Mouse (Mus musculus) C2C12 (cell line): ENCODE data around the gene Cldn34b4. TPM values are rescaled to one million over a fixed set of nuclear protein-coding genes. Genes with fewer than 3 reads are reported as not detected.

Experiments
- H3K27me3 ChIP-seq: one replicate; pipeline ENCODE4 v1.6.1; 2011; ENCODE audit not compliant: control insufficient read depth, insufficient read depth, insufficient read length
- H3K36me3 ChIP-seq: one replicate; pipeline ENCODE4 v1.6.1; 2011; ENCODE audit not compliant: control insufficient read depth, insufficient read depth
- H3K4me3 ChIP-seq: one replicate; pipeline ENCODE4 v1.5.1; 2011; ENCODE audit warnings: mild to moderate bottlenecking, control low read depth; ENCODE audit not compliant: poor library complexity, insufficient read depth, severe bottlenecking
- H3K79me2 ChIP-seq: one replicate; pipeline ENCODE4 v1.6.1; 2011; ENCODE audit not compliant: control insufficient read depth, insufficient read depth
- H3K79me3 ChIP-seq: one replicate; pipeline ENCODE4 v1.6.1; 2011; ENCODE audit warnings: low read depth, control low read depth
- H3ac ChIP-seq: one replicate; pipeline ENCODE3; 2011; ENCODE audit warnings: low read depth; ENCODE audit not compliant: control insufficient read depth, insufficient read length
- CEBPB ChIP-seq: IDR thresholded peaks from one replicate; pipeline ENCODE4 v1.6.1; 2011; ENCODE audit warnings: low read depth, mild to moderate bottlenecking, control low read depth, moderate library complexity
- FOSL1 ChIP-seq: IDR thresholded peaks from one replicate; pipeline ENCODE4 v1.8.0; 2011; ENCODE audit warnings: mild to moderate bottlenecking, low read length; ENCODE audit not compliant: poor library complexity, insufficient read depth, severe bottlenecking
- MYOD1 ChIP-seq: IDR thresholded peaks from one replicate; pipeline ENCODE4 v1.6.1; 2011; ENCODE audit warnings: low read depth; ENCODE audit not compliant: control insufficient read depth, insufficient read length
- USF1 ChIP-seq: IDR thresholded peaks from one replicate; pipeline ENCODE4 v1.6.1; 2011; ENCODE audit warnings: low read depth, mild to moderate bottlenecking, control low read depth, moderate library complexity
- long read RNA-seq, 2 experiments: library from polyadenylated mRNA; unstranded; transcript quantifications; one replicate each; pipeline ENCODE4 v2.0.0; 2019 to 2020
- polyA plus RNA-seq: library from polyadenylated mRNA; unstranded; fragments of >200 nt; fragmentation: generic; extraction: Trizol; gene quantifications from one replicate; pipeline ENCODE4 v1.2.1, GENCODE M21; 2012; ENCODE audit warnings: missing spikeins

Cldn34b4 gene
- not detected for polyA plus RNA-seq
- long read RNA-seq, experiment 1, result 0 reads
- long read RNA-seq, experiment 2, result 0 reads

GRCm38 (mm10) chrX:76393050-76393449 lies at the start of gene Cldn34b4:
Cldn34b4 (plus strand) TSS chrX:76393350.
- no peak within 1 kb of the TSS for H3K4me3 ChIP-seq
- TF ChIP-seq USF1 (no peak), MYOD1 (no peak), FOSL1 (no peak), CEBPB (no peak)

More at GRCm38 (mm10) chrX:76393050-76393449, at the start of gene Cldn34b4:
- no peaks in the 10 kb centered on the region for H3K79me2 ChIP-seq
- H3K27me3 ChIP-seq, result no peaks in the 10 kb centered on the region
- no peak within 1 kb of the TSS for H3ac ChIP-seq
- H3K36me3 ChIP-seq, result no peaks in the 10 kb centered on the region
- H3K79me3 ChIP-seq, result no peaks in the 10 kb centered on the region

Other genes starting within 250 kb of the Cldn34b4 start
- gene Cldn34b3, start 129.0 kb upstream of the Cldn34b4 start, polyA plus RNA-seq, result not detected
- gene Cldn34d, start 209.6 kb downstream of the Cldn34b4 start, polyA plus RNA-seq, result not detected